Mouse (Mus musculus): Measurements from ENCODE around the gene Dars2. TPM values are rescaled to one million over a fixed set of nuclear protein-coding genes. Genes with fewer than 3 reads are reported as not detected.
A peak's percentile ranks its signal among the peaks of the same experiment; 100 is the strongest.

Gene Dars2
- 44.7 and 46.2 TPM in 2 replicates for total RNA-seq (2012; rRNA removed)
- 64.7 and 74.0 TPM in 2 replicates for total RNA-seq (2014; rRNA removed)
- polyA plus RNA-seq (2012; ENCODE audit: insufficient read length, low read depth): 50.6 and 55.3 TPM in 2 replicates

DNA sequence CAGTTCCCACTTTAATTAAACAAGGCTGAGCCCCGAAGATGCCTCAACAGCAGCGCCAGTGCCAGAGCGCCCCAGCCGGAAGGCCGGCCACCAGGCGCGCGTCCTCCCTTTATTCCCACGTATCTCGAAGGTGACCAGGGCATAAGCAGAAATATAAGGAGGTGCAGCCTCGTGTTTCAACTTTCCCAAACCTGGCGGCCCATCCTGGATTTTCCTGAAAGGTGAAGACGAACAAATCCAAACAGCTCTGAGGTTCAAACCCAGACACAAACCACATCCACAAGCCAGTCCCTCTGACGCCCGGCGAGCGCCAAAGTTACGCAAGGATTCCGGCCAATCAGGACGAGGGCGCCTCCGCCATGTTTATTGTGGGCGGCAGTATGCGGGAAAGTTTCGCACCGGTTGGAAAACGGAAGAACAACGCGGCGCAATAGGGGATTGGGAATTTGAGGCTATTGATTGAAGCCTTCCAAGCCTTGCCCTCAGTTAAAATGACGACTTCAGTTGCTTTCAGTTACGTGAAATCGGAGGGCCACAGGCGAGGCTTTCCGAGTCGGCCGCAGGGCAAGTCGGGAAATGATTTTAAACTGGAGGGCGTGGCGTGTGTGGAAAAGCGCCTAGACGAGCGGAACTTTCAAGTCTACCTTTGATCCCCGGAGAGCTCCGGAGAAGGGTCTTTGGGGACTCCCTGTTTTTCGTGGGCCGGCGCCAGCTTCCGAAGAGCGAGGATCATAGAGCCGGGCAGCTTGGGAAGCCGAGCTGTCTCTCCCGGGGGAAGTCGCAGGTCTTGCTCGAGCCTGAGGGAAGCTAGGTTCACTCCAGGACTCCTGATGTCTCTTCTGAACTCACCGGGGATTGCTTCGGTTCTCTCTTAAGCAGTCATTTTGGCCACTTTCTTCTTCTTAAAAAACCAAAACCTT, at the start of gene Dars2, which contains the start of gene Cenpl:
TSS of gene Dars2 (minus strand) at position 307 of the 920 bp plus-strand sequence.
TSS of gene Cenpl (plus strand) at position 362 of the 920 bp plus-strand sequence.
- Histone ChIP-seq H3K79me2 (replicated peaks; ENCODE audit: control insufficient read depth, extremely low read depth, insufficient read depth, poor library complexity, severe bottlenecking) (peaks cover 37% of the 10 kb centered on the region), H3K9ac (ENCODE audit: insufficient read depth, low read depth) (peak within 1 kb of the TSS; percentile 44), H3K36me3 (replicated peaks in 1 of 2; ENCODE audit: control insufficient read depth in 1 of 2, insufficient read depth in 1 of 2, low read length in 1 of 2) (peaks cover 2 to 23% of the 10 kb centered on the region in 2 experiments), H3K9me3 (replicated peaks; ENCODE audit: low read length) (no peaks in the 10 kb centered on the region), H3K4me2 (ENCODE audit: insufficient read depth, low read depth, poor library complexity, severe bottlenecking) (peak within 1 kb of the TSS; percentile 98), H3K27me3 (replicated peaks) (no peaks in the 10 kb centered on the region), H3K4me3 (replicated peaks in 1 of 3; ENCODE audit: low read depth in 2 of 3, low read length in 2 of 3, poor library complexity in 1 of 3) (peak within 1 kb of the TSS; percentile 84 to 96 (median 86)), H3K27ac (ENCODE audit: insufficient read depth, low read depth) (peak within 1 kb of the TSS; percentile 0), H3K4me1 (ENCODE audit: control insufficient read depth in 1 of 2, insufficient read depth in 2 of 2) (peaks cover 2 to 37% of the 10 kb centered on the region in 2 experiments; a peak in 3 of 4 replicates)
- dilution Hi-C loops (cut with MboI; ENCODE audit: extremely low pct_ligation_motif_present, extremely low pct_unique_long_range_greater_than_20kb, low sequenced_read_pairs): no loop called here
- in situ Hi-C loops (cut with MboI; ENCODE audit: low pct_ligation_motif_present, low pct_unique_long_range_greater_than_20kb, low sequenced_read_pairs): loop anchor here (25.0 kb wide), 1 partner anchor 667 kb away; no protein-coding TSS in a partner anchor
- peak; percentile 97 for DNase-seq (ENCODE audit: extremely low read depth)
- TF ChIP-seq POLR2A (IDR thresholded peaks at IDR 0.05; ENCODE audit: low read depth, low read length): peak; percentile 79
- TF ChIP-seq JUN (IDR thresholded peaks at IDR 0.05; ENCODE audit: insufficient read depth, low read depth, low read length): no peak
- no peak; a peak in 1 of 4 replicates for TF ChIP-seq CTCF (conservative IDR thresholded peaks at IDR 0.05 in 1 of 2, IDR thresholded peaks at IDR 0.05 in 1 of 2; ENCODE audit: low read depth in 2 of 2, low read length in 2 of 2)
- TF ChIP-seq IRF4 (IDR thresholded peaks at IDR 0.05; ENCODE audit: low read depth, low read length): peak; percentile 75
- TF ChIP-seq POLR2AphosphoS2 (IDR thresholded peaks at IDR 0.05; ENCODE audit: low read depth, low read length): peak; percentile 84; the same call in 1 of the 2 replicates
- peak; percentile 50; the same call in 1 of the 2 replicates for TF ChIP-seq GABPA (IDR thresholded peaks at IDR 0.05; ENCODE audit: insufficient replicate concordance, low read depth, low read length)
- TF ChIP-seq SIN3A (IDR thresholded peaks at IDR 0.05; ENCODE audit: low read length): peak; percentile 96
- peak; percentile 58; the same call in 1 of the 2 replicates for TF ChIP-seq CHD2 (IDR thresholded peaks at IDR 0.05; ENCODE audit: low read length)
- peak; percentile 98 for TF ChIP-seq ELF1 (IDR thresholded peaks at IDR 0.05; ENCODE audit: low read depth, low read length)
- peak; percentile 88 for TF ChIP-seq MXI1 (IDR thresholded peaks at IDR 0.05; ENCODE audit: low read depth, low read length)
- no peak for TF ChIP-seq SMC3 (IDR thresholded peaks at IDR 0.05; ENCODE audit: low read depth, low read length)
- peak; percentile 68; the same call in 1 of the 2 replicates for TF ChIP-seq MAX (IDR thresholded peaks at IDR 0.05; ENCODE audit: low read length)
- no peak for TF ChIP-seq ZC3H11A (IDR thresholded peaks at IDR 0.05; ENCODE audit: low read depth, low read length)
- no peak for TF ChIP-seq ZKSCAN1 (IDR thresholded peaks at IDR 0.05; ENCODE audit: borderline replicate concordance, low read depth, low read length)
- TF ChIP-seq NRF1 (IDR thresholded peaks at IDR 0.05; ENCODE audit: low read depth, low read length): peak; percentile 79
- TF ChIP-seq UBTF (IDR thresholded peaks at IDR 0.05; ENCODE audit: low read depth, low read length): peak; percentile 38; the same call in 1 of the 2 replicates
- no peak for TF ChIP-seq PAX5 (IDR thresholded peaks at IDR 0.05; ENCODE audit: low read length)
- TF ChIP-seq EP300 (IDR thresholded peaks at IDR 0.05; ENCODE audit: low read length): no peak
- TF ChIP-seq JUND (conservative IDR thresholded peaks at IDR 0.05; ENCODE audit: low read depth, low read length): no peak
- no peak for TF ChIP-seq RAD21 (IDR thresholded peaks at IDR 0.05; ENCODE audit: low read depth, low read length)
- TF ChIP-seq E2F4 (IDR thresholded peaks at IDR 0.05; ENCODE audit: insufficient replicate concordance, low read depth, low read length): peak; percentile 79; the same call in 1 of the 2 replicates
- TF ChIP-seq TBP (conservative IDR thresholded peaks at IDR 0.05; ENCODE audit: low read depth, low read length): peak; percentile 50; the same call in 1 of the 2 replicates
- TF ChIP-seq MEF2A (IDR thresholded peaks at IDR 0.05; ENCODE audit: borderline replicate concordance, low read depth, low read length): peak; percentile 68; the same call in 1 of the 2 replicates
- TF ChIP-seq HCFC1 (IDR thresholded peaks at IDR 0.05; ENCODE audit: low read depth, low read length): peak; percentile 95
- TF ChIP-seq MAZ (IDR thresholded peaks at IDR 0.05; ENCODE audit: low read depth, low read length): 0 out of 2 replicates have a peak, but pooled peaks have one; percentile 45
- no peak; the same call in 1 of the 2 replicates for TF ChIP-seq MAFK (IDR thresholded peaks at IDR 0.05; ENCODE audit: insufficient replicate concordance, low read length)
- no peak for TF ChIP-seq USF2 (conservative IDR thresholded peaks at IDR 0.05; ENCODE audit: low read depth, low read length)
- TF ChIP-seq ETS1 (conservative IDR thresholded peaks at IDR 0.05; ENCODE audit: low read depth, low read length): 0 out of 2 replicates have a peak, but pooled peaks have one; percentile 17
- TF ChIP-seq ZMIZ1 (IDR thresholded peaks at IDR 0.05; ENCODE audit: low read depth, low read length): peak; percentile 49; the same call in 1 of the 2 replicates
- TF ChIP-seq ZNF384 (IDR thresholded peaks at IDR 0.05; ENCODE audit: low read depth, low read length): no peak
- peak; percentile 94 for TF ChIP-seq RCOR1 (conservative IDR thresholded peaks at IDR 0.05; ENCODE audit: low read depth, low read length)
- TF ChIP-seq CHD1 (IDR thresholded peaks at IDR 0.05; ENCODE audit: low read depth, low read length): peak; percentile 65; the same call in 1 of the 2 replicates
- no peak for TF ChIP-seq TCF12 (IDR thresholded peaks at IDR 0.05; ENCODE audit: low read depth, low read length)
- no peak; the same call in 1 of the 2 replicates for TF ChIP-seq BHLHE40 (IDR thresholded peaks at IDR 0.05; ENCODE audit: low read depth, low read length)
- TF ChIP-seq USF1 (IDR thresholded peaks at IDR 0.05; ENCODE audit: low read depth, low read length): no peak
- TF ChIP-seq NELFE (IDR thresholded peaks at IDR 0.05; ENCODE audit: low read depth, low read length): peak; percentile 61
